Mouse (Mus musculus) fat pad, adult 2 months (tissue): Measurements from ENCODE around the gene Morn5.

ENCODE experiments used
- DNase-seq: peaks from one replicate; pipeline ENCODE4 v3.0.0-alpha.2; 2011; ENCODE audit warnings: low read depth, low spot score; ENCODE audit errors: extremely low read depth

Gene Morn5

DNA sequence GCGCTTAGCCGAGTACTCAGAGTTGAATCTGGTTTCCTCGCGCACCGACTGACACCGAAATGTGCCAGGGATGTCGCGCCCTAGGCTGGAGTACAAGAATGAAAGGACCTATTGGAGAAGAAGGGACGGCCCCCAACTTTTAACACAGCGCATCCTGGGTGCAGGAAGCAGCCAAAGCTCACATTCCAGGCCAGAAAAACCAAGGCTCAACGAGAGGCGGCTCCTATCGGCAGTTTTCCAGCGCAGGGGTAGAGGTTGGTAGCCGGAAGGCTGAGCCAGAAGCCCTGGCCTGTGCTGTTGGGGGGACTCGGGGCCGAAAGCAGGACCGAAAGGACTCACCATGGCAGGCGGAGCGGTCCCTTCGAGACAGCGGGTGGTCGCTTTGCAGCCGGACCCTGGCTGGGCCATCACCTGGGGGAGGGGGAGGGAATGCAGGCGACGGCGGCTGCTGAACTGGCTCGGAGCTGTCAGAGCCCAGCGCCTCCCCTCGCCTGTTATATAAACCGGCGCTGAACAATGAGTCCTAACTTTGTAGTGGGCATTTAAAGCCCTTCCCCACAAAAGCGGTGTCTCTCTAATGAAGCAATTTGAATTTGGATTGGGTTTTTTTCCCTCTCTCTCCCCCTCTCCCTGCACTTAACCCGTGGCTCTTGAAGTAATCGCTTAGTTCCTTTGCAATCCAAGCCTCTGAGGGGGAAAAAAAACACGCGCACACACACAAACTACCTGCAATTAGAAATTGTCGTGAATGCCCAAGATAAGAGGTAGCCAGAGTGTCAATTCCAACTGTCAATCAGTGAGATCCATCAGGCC, 54.5 kb downstream of the Morn5 start:
- DNase-seq, result no peak

DNA sequence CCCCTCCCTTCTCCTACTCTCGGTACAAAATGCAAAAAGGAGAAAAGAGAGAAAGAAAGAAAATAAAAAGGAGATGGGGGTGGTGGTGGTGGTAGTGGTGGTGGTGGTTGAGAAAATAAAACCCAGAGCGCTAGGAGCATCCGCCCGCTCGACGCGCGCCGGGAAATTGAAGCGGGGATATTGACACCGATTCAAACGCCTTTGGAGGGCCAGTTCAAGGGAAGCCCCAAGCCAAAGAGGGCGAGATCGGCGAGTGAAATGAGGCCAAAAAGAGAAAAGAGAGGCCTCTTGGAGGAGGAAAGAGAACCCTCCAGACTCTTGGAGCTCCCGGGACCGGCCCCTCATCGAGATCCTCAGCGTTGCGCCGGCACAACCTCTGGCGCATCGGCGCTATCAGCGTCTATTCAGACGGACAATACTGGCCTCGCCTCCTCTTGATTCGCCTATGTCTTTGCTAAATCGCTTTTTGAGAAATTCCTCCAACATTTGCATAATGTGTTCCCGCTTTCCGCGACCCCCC, 55.2 kb downstream of the Morn5 start:
- DNase-seq, result no peak

DNA sequence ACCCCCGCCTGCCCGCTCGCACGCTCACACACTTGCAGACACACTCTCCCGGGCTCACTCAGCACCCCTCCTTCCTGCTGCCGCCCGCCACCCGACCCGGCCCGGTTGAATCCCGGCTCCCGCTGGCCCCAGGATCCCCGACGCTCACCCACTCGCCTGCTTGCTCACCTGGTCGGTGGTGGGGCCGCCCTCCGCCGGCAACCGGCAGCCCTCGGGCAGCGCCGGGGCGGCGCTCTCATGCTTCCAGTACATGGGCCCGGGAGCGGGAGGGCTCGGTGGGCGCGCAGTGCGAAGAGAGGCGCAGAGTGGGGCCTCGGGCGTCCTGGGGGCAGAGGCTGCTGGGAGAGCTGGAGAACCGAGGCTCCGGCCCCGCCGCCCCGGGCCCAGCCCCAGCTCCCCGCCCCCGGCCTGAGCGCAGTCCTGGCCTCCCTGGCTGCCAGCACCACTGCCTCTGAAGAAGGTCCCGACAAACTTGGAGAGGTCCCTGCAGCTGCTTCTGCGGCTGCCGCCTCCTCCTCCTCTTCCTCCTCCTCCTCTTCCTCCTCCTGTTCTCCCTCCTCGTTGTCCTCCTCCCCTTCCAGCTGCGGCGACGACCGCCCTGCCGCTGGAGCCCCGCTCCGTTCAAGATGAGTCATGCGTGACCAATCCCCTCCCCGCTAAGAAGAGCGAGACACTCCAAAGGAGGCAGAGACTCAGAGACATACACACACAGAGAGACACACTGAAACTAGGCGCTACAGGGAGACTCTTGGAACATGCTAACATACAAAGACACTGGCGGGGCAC, 55.9 kb downstream of the Morn5 start, which contains the start of gene Lhx6:
Gene Lhx6 (minus strand): TSS at position 453 of the 786 bp plus-strand sequence.
- DNase-seq, result no peak

DNA sequence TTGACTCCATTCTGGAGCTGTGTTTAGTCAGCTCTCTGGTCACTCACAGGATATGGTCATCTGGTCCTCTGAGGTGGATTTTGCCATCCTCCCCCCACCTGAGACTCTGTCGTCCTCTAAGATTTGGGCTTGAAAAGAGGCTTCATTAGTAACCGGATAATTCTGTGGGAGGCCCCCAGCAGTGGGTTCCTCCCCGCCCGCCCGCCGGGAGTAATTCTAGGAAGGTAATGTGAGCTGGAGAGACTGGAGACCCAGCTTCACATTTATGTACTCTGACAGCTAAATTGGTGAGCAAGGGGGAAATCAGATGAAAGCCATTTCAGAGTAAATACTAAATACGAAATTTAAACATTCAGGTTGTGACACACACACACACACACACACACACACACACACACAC, 59.4 kb downstream of the Morn5 start:
- DNase-seq, result no peak

DNA sequence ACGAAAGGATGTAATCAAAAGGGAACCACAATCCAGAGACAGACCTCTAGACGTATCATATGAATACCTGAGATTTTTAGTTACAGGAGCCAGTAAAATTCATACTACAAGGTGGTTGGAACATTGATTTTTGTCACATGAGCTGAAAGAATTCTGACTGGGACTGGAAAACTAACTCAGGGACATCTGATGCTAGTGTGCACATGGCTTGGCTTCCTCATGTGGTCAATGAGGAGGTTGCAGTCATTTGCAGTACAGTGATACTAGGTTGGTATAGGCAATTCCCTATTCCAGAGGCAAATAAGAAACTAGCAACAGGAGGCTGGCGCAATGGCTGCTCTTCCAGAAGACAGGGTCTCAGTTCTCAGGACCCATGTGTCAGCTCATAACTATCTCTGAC, 63.4 kb downstream of the Morn5 start:
- no peak for DNase-seq

DNA sequence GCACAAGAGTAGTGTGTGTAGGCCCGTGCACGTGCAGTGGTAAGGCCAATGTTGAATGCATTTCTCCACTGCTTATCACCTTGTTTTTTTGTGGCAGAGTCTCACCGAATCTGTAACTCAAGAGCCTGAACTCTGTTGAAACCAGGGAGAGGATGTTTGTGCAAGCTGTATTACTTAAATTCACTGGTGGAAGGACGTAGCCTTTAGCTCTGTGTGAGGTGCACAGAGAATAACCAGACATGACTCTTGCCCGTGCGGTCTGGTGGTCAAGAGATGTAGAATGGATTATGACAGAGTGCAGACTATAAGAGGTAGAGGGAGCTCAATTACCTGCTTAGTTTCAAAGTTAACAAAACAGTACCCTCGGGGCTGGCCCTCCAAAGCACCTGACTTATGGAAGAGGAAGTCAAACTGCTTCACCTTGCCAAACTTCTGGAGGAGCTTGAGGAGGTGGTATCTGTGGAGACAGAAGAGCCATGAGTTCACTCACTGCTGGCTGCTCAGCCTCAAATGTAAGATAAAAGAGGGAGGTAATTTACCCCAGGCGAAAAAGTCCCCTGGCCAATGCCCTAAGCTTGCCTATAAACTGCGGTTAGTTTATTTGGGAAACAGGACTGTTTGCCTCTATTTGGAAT, 77.7 kb downstream of the Morn5 start:
- no peak for DNase-seq

DNA sequence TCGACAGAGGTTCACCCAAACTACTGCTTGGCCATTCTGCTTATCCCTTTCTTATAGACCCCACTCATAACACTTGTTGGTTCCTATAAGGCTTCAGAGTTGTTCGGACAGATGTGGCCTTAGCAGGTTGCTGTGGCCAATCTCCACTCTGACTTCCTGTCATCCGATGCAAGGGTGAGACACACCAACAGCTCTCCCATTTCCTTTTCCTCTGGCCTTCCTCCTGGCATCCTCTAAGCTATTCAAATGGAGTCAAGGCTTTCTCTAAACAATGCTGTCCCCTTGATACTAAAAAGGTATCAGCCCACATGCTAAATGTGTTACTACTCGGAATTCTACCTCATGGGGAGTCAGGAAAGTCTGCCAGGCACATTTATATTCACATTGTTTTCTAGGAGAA, 78.7 kb downstream of the Morn5 start:
- DNase-seq, result no peak

DNA sequence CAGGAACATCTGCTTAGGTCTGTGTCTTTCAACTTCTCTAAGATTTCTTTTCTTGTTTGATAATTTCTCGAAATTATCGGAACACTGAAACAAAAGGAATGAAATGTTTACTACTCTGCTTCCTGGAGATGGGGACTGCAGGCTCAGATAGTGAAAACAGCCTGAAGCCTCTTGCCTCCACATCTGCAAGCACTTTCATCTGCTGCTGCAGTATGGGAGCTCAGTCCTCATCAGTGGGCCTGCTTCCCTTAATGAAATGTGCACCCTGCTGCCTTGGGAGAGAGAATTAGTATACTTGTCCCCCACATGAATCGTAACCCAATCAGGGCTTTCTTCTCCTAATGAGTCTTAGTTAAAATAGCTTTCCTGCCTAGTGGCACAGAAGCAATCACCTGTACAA, 79.8 kb downstream of the Morn5 start:
- DNase-seq, result no peak
